Mouse (Mus musculus): ENCODE results near the gene Cfap97.
"Not testable (repeated sequence)": the region's sequence is repeated elsewhere in the genome, so short reads cannot be mapped to it uniquely, and the experiment has no call there.

Gene Cfap97

GRCm38 (mm10) chr8:46151202-46152062, at the start of gene Cfap97:
Gene Cfap97, plus strand, starts transcription at chr8:46151771.
- peak; percentile 59 for DNase-seq (ENCODE audit: low read depth, low spot score)

- DNase-seq (ENCODE audit: low read depth, low spot score), result no peak
Measured at GRCm38 (mm10) chr8:46103434-46103833, 48.1 kb upstream of the Cfap97 start.

DNA sequence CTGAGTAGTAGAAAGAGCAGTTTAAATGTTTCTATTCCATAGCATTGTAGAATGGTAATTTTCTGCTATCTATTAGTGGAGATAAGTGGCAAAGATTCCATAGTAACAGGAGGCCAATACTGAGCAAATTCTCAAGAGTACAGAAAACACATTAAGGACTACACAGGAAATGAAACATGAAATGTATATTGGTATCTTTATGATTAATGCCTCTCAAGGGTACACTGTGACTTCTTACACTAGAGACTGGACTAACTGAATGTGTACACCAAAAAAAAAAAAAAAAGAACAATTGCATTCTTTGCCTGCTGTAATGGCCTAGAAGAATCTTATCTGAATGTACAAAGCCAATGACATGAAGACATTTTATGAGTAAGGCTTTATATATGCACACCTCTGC, 43.9 kb upstream of the Cfap97 start:
- no peak for DNase-seq (ENCODE audit: low read depth, low spot score)

- not testable (repeated sequence) for DNase-seq (ENCODE audit: low read depth, low spot score)
Measured at GRCm38 (mm10) chr8:46113421-46114170, 38.0 kb upstream of the Cfap97 start.

DNA sequence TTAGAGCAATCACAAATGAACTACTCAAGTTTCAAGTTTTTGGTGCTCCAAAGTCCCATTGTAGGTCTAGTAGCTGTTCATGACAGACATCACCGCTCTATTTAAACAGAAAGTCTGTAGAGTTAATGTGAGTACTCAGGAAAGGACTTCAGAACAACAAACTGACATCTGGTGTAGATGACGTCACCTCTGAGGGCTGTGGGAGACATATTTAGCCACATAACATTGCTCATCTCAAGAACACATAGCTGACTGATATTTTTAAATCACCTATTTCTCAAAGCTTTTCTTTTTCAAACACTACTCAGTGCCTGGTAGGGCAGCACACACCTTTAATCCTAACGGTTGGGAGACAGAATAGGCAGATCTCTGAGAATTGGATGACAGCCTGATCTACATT, 34.4 kb upstream of the Cfap97 start:
- no peak for DNase-seq (ENCODE audit: low read depth, low spot score)

- DNase-seq (ENCODE audit: low read depth, low spot score), result no peak
Measured at GRCm38 (mm10) chr8:46119176-46119575, 32.4 kb upstream of the Cfap97 start.

GRCm38 (mm10) chr8:46122498-46122897, 29.1 kb upstream of the Cfap97 start:
- no peak for DNase-seq (ENCODE audit: low read depth, low spot score)

- no peak for DNase-seq (ENCODE audit: low read depth, low spot score)
Measured at GRCm38 (mm10) chr8:46130426-46130825, 21.1 kb upstream of the Cfap97 start.

- not testable (repeated sequence) for DNase-seq (ENCODE audit: low read depth, low spot score)
Measured at GRCm38 (mm10) chr8:46135546-46135945, 16.0 kb upstream of the Cfap97 start.

DNA sequence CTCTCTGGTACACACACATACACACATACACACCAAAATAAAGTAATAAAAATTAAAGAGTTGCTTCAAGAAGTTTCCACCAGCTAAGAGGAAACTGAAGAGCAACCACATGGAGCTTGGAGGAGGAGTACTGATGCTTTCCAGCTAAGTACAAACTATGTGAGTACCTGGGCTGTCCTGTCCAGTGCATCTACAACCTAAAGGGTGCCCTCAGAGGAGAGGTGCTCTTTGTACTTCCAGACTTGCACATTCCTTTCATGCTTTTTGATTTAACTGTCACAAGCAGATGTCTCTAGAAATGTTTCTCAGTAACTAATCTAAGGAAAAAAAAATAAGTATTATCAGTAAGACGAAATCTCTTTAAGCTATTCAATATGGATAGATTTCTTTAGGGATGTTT, 14.2 kb upstream of the Cfap97 start:
- no peak for DNase-seq (ENCODE audit: low read depth, low spot score)

- no peak for DNase-seq (ENCODE audit: low read depth, low spot score)
Measured at GRCm38 (mm10) chr8:46137843-46138596, 13.6 kb upstream of the Cfap97 start.

GRCm38 (mm10) chr8:46140376-46141120, 11.0 kb upstream of the Cfap97 start:
- no peak for DNase-seq (ENCODE audit: low read depth, low spot score)

- no peak for DNase-seq (ENCODE audit: low read depth, low spot score)
Measured at GRCm38 (mm10) chr8:46141688-46142087, 9.9 kb upstream of the Cfap97 start.

GRCm38 (mm10) chr8:46142498-46143081, 9.0 kb upstream of the Cfap97 start:
- peak; percentile 22 for DNase-seq (ENCODE audit: low read depth, low spot score)

GRCm38 (mm10) chr8:46143470-46143869, 8.1 kb upstream of the Cfap97 start:
- no peak for DNase-seq (ENCODE audit: low read depth, low spot score)

DNA sequence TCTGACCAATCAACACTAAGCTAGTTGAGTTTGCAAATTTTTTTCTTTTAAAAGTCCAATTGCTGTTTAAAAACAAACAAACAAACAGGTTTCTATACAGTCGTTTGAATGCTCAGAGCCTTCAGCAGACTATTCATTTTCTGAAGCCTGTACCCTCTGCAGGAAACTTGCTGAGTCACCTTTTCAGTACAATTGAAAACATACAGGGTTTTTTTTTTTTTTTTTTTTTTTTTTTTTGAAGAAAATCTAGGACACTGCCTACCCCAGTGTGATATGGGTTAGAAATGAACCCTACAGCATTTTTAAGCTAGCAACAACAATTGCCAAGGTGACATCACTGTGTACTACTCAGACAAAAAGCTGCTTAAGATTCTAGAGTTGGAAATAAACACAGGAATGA, 7.6 kb upstream of the Cfap97 start:
- no peak for DNase-seq (ENCODE audit: low read depth, low spot score)

DNA sequence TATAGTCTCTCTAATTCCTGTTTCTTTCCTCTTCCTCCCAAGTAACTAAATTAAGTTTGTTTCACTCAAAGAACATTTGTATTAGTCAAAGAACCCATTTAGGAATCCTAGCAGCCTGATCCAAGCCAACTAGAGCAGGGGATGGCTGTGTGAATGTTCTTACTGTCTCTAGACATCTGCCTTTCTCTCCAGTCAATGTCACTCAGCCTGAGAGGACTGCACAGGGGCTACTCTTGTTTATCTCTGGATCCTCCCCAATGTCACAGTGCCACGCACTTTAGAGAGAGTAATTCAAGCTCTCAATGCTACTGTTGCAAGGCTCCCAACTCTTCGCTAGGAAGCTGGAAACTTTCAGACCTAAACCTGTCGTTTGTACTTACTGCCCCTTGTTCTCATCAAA, 5.4 kb upstream of the Cfap97 start:
- no peak for DNase-seq (ENCODE audit: low read depth, low spot score)

DNA sequence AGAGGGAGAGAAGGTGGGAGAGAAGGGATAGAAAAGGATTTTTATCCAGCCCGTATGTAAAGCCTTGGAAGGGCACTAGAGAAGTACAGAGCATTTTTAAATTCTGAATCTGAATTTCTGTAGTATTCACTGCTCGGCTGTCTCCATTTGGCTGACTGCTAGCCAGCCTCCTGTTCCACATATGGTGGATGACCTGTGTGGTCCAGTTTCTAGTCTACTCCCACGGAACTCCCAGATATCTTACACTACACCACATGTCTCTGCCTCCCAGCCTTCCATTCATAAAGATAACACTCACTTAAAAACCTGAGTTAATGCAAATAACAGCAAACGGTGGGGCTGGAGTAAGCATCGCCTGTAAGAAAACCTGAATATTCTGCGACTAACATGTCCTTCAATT, 2.3 kb upstream of the Cfap97 start:
- DNase-seq (ENCODE audit: low read depth, low spot score), result no peak

GRCm38 (mm10) chr8:46149782-46150181, 1.8 kb upstream of the Cfap97 start:
- peak; percentile 30 for DNase-seq (ENCODE audit: low read depth, low spot score)

- DNase-seq (ENCODE audit: low read depth, low spot score), result peak; percentile 94
Measured at GRCm38 (mm10) chr8:46152064-46153031, 777 bp downstream of the Cfap97 start, which contains the start of gene Snx25. Gene Snx25, minus strand, starts transcription at chr8:46152159.

All from CD4-positive, CD25-positive, alpha-beta regulatory T cell, adult 2 months (primary cell).